In genomic region chr17:47578655-47579054, GRCm38 (mm10) we compare ENCODE assay signal across 23 mouse cellular contexts. TPM values are rescaled to one million over a fixed set of nuclear protein-coding genes. Genes with fewer than 3 reads are reported as not detected.
DNase-seq lines count a peak whose midpoint lies in the region; ATAC-seq lines count a peak whose summit lies in the region.
"Had no signal": no experiment of that assay in that cellular context is flagged by ENCODE, and none has a peak within 500 bp of the region (broad histone marks: within the 10 kb centered on the region; RNA-seq: fewer than 3 reads in every experiment).

No protein-coding gene starts in this region.

- DNase-seq in c-Kit-positive CD71-positive TER-119-positive erythroid progenitor cells, embryonic 14.5 days (ENCODE audit: low spot score): peak; percentile 73
- DNase-seq in liver, embryonic 13.5 days: peak; percentile 73
- no peak for DNase-seq in kidney, postnatal 36 days
- DNase-seq in testis, postnatal 10 days (ENCODE audit: low spot score): no peak
- DNase-seq in cerebellum, adult 9-11 months: no peak
- no peak for DNase-seq in yolk sac, embryonic 10.5 days (ENCODE audit: low spot score)
- DNase-seq: cerebellum, adult 8-10 months; forebrain, postnatal 0 days; gastrocnemius, postnatal 36 days; kidney, adult 2 months; kidney, postnatal 10 days; lung, postnatal 10 days; midbrain, embryonic 14.5 days; right cerebral cortex, postnatal 25 days; thymus, postnatal 14 days had no signal

- no peak overlapping the region for H3K4me2 ChIP-seq in intestine, embryonic 16.5 days (ENCODE audit: low read depth, low read length)
- no peak overlapping the region for H3K4me2 ChIP-seq in intestine, embryonic 15.5 days (replicated peaks)
- peak overlapping the region; percentile 37 for H3K4me2 ChIP-seq in liver, embryonic 13.5 days
- H3K4me2 ChIP-seq: embryonic facial prominence, embryonic 12.5 days; heart, embryonic 15.5 days; limb, embryonic 15.5 days had no signal

- no peak overlapping the region for H3K27ac ChIP-seq in intestine, embryonic 16.5 days (ENCODE audit: low read length)
- H3K27ac ChIP-seq in intestine, embryonic 15.5 days: no peak overlapping the region
- H3K27ac ChIP-seq in liver, embryonic 13.5 days: peak overlapping the region; percentile 77
- H3K27ac ChIP-seq: embryonic facial prominence, embryonic 12.5 days; heart, embryonic 15.5 days; hindbrain, embryonic 10.5 days; limb, embryonic 15.5 days had no signal

- H3K4me1 ChIP-seq in intestine, embryonic 16.5 days (ENCODE audit: control insufficient read depth, insufficient read depth, low read length): no peaks in the 10 kb centered on the region
- H3K4me1 ChIP-seq in intestine, embryonic 15.5 days (replicated peaks): no peaks in the 10 kb centered on the region
- H3K4me1 ChIP-seq in liver, embryonic 13.5 days (replicated peaks): peaks cover 33% of the 10 kb centered on the region
- H3K4me1 ChIP-seq: embryonic facial prominence, embryonic 12.5 days; heart, embryonic 15.5 days had no signal

- H3K4me3 ChIP-seq in intestine, embryonic 16.5 days (ENCODE audit: low read length): no peak overlapping the region
- H3K4me3 ChIP-seq in intestine, embryonic 15.5 days (replicated peaks): no peak overlapping the region
- H3K4me3 ChIP-seq in liver, embryonic 13.5 days (replicated peaks): no peak overlapping the region
- H3K4me3 ChIP-seq: embryonic facial prominence, embryonic 12.5 days; heart, embryonic 15.5 days; hindbrain, embryonic 10.5 days; limb, embryonic 15.5 days had no signal

- ATAC-seq in intestine, embryonic 16.5 days: 0 out of 2 replicates have a peak, but pooled peaks have one; percentile 13
- ATAC-seq in intestine, embryonic 15.5 days: no peak
- ATAC-seq in liver, embryonic 13.5 days (ENCODE audit: low read depth): peak; percentile 96
- ATAC-seq: activated CD4-positive, CD25-positive, alpha-beta regulatory T cell, adult 4 months; CD4-positive, CD25-positive, alpha-beta regulatory T cell, adult 4 months; forebrain, postnatal 0 days had no signal

- WGBS in intestine, embryonic 16.5 days: 86% methylated on average over 6 of the region's 6 CpGs
- 81% methylated on average over 6 of the region's 6 CpGs for WGBS in intestine, embryonic 15.5 days
- 41% methylated on average over 6 of the region's 6 CpGs for WGBS in liver, embryonic 13.5 days (ENCODE audit: insufficient replicate concordance)

- H3K27me3 ChIP-seq in intestine, embryonic 16.5 days (replicated peaks; ENCODE audit: control insufficient read depth, insufficient read depth, low read length): no peaks in the 10 kb centered on the region
- no peaks in the 10 kb centered on the region for H3K27me3 ChIP-seq in intestine, embryonic 15.5 days (replicated peaks)
- H3K27me3 ChIP-seq in liver, embryonic 13.5 days: no peaks in the 10 kb centered on the region
- H3K27me3 ChIP-seq: embryonic facial prominence, embryonic 12.5 days; heart, embryonic 15.5 days; limb, embryonic 15.5 days had no signal

- H3K9ac ChIP-seq in intestine, embryonic 16.5 days (ENCODE audit: low read depth, low read length): no peak overlapping the region
- H3K9ac ChIP-seq in intestine, embryonic 15.5 days: no peak overlapping the region
- peak overlapping the region; percentile 10; the same call in 1 of the 2 replicates for H3K9ac ChIP-seq in liver, embryonic 13.5 days
- H3K9ac ChIP-seq: embryonic facial prominence, embryonic 12.5 days; forebrain, postnatal 0 days; heart, embryonic 15.5 days; limb, embryonic 15.5 days had no signal

- H3K9me3 ChIP-seq in intestine, embryonic 16.5 days (ENCODE audit: control insufficient read depth, low read length): no peaks in the 10 kb centered on the region
- H3K9me3 ChIP-seq in intestine, embryonic 15.5 days: no peaks in the 10 kb centered on the region
- H3K9me3 ChIP-seq in liver, embryonic 13.5 days (replicated peaks): no peaks in the 10 kb centered on the region
- H3K9me3 ChIP-seq: embryonic facial prominence, embryonic 12.5 days; heart, embryonic 15.5 days; hindbrain, embryonic 10.5 days; limb, embryonic 15.5 days had no signal

- H3K36me3 ChIP-seq in intestine, embryonic 16.5 days (ENCODE audit: control insufficient read depth, insufficient read depth, low read length): no peaks in the 10 kb centered on the region
- H3K36me3 ChIP-seq in intestine, embryonic 15.5 days: no peaks in the 10 kb centered on the region
- no peaks in the 10 kb centered on the region for H3K36me3 ChIP-seq in liver, embryonic 13.5 days
- H3K36me3 ChIP-seq: embryonic facial prominence, embryonic 12.5 days; heart, embryonic 15.5 days; hindbrain, embryonic 10.5 days; limb, embryonic 15.5 days had no signal

RNA-seq across cellular contexts. Expression of gene Bysl, which starts 32.6 kb away (rescaled TPM):
- 17.7 and 22.0 TPM in 2 replicates for polyA plus RNA-seq in intestine, embryonic 16.5 days (2015; fragmentation: Nextera tagmentation; extraction: Ambion mirVana)
- polyA plus RNA-seq in intestine, embryonic 15.5 days (2015; fragmentation: Nextera tagmentation; extraction: Ambion mirVana): 20.1 and 22.4 TPM in 2 replicates
- polyA plus RNA-seq in liver, embryonic 13.5 days (2015; fragmentation: Nextera tagmentation; extraction: Ambion mirVana): 28.0 and 28.4 TPM in 2 replicates

RNA-seq across cellular contexts. Expression of gene Med20, which starts 32.7 kb away (rescaled TPM):
- polyA plus RNA-seq in intestine, embryonic 16.5 days (2015; fragmentation: Nextera tagmentation; extraction: Ambion mirVana): 40.4 and 41.4 TPM in 2 replicates
- 39.8 and 41.2 TPM in 2 replicates for polyA plus RNA-seq in intestine, embryonic 15.5 days (2015; fragmentation: Nextera tagmentation; extraction: Ambion mirVana)
- 26.0 and 26.1 TPM in 2 replicates for polyA plus RNA-seq in liver, embryonic 13.5 days (2015; fragmentation: Nextera tagmentation; extraction: Ambion mirVana)

RNA-seq across cellular contexts. Expression of gene Gm20517, which starts 32.7 kb away (rescaled TPM):
- polyA plus RNA-seq in intestine, embryonic 16.5 days (2015; fragmentation: Nextera tagmentation; extraction: Ambion mirVana): 0.73 and 0.78 TPM in 2 replicates
- 0.54 and 0.88 TPM in 2 replicates for polyA plus RNA-seq in intestine, embryonic 15.5 days (2015; fragmentation: Nextera tagmentation; extraction: Ambion mirVana)
- polyA plus RNA-seq in liver, embryonic 13.5 days (2015; fragmentation: Nextera tagmentation; extraction: Ambion mirVana): 1.8 TPM in 2 replicates

RNA-seq across cellular contexts. Expression of gene Usp49, which starts 51.8 kb away (rescaled TPM):
- 3.8 and 4.2 TPM in 2 replicates for polyA plus RNA-seq in intestine, embryonic 16.5 days (2015; fragmentation: Nextera tagmentation; extraction: Ambion mirVana)
- polyA plus RNA-seq in intestine, embryonic 15.5 days (2015; fragmentation: Nextera tagmentation; extraction: Ambion mirVana): 5.9 and 6.3 TPM in 2 replicates
- 3.3 and 4.1 TPM in 2 replicates for polyA plus RNA-seq in liver, embryonic 13.5 days (2015; fragmentation: Nextera tagmentation; extraction: Ambion mirVana)

Comparison
In these comparisons a context has a peak if more than half of its experiments do, and no peak if none do; other contexts are left out.
1. DNase-seq: peak in c-Kit-positive CD71-positive TER-119-positive erythroid progenitor cells, embryonic 14.5 days (single experiment) and liver, embryonic 13.5 days (single experiment); none in kidney, postnatal 36 days (0 of 2), testis, postnatal 10 days (single experiment), cerebellum, adult 9-11 months (single experiment) and yolk sac, embryonic 10.5 days (single experiment).